Mouse (Mus musculus): Measurements from ENCODE around the gene Slc16a5. TPM values are rescaled to one million over a fixed set of nuclear protein-coding genes. Genes with fewer than 3 reads are reported as not detected.
A peak's percentile ranks its signal among the peaks of the same experiment; 100 is the strongest.

The Slc16a5 gene
- polyA plus RNA-seq, 1 experiment from 2014 or later: 0.13 TPM

GRCm38 (mm10) chr11:115441417-115441816 is 20.9 kb upstream of the Slc16a5 start:
- no peak overlapping the region for H3K4me3 ChIP-seq (ENCODE audit: low read depth, low read length)
- no peaks in the 10 kb centered on the region for H3K9me3 ChIP-seq (ENCODE audit: low read length)
- ATAC-seq (peak; percentile 46), DNase-seq (ENCODE audit: low spot score) (no peak)
- no peaks in the 10 kb centered on the region for H3K27me3 ChIP-seq (replicated peaks; ENCODE audit: insufficient read depth, low read length)
- H3K4me2 ChIP-seq (replicated peaks; ENCODE audit: low read depth, low read length): no peak overlapping the region
- H3K27ac ChIP-seq (ENCODE audit: low read length): no peak overlapping the region
- 48% methylated on average over 15 of the region's 15 CpGs for WGBS
- TF ChIP-seq CTCF (IDR thresholded peaks at IDR 0.05) (no peak), EP300 (IDR thresholded peaks at IDR 0.05) (no peak)
- H3K36me3 ChIP-seq (ENCODE audit: insufficient read depth, low read length): no peaks in the 10 kb centered on the region
- no peak overlapping the region for H3K9ac ChIP-seq (replicated peaks; ENCODE audit: low read depth)
- H3K4me1 ChIP-seq (ENCODE audit: insufficient read depth, low read depth, low read length): no peaks in the 10 kb centered on the region

GRCm38 (mm10) chr11:115446906-115447305 is 15.4 kb upstream of the Slc16a5 start:
- no peaks in the 10 kb centered on the region for H3K9me3 ChIP-seq (ENCODE audit: low read length)
- no peak for TF ChIP-seq EP300 (IDR thresholded peaks at IDR 0.05)
- no peak for TF ChIP-seq CTCF (IDR thresholded peaks at IDR 0.05)
- H3K4me3 ChIP-seq (ENCODE audit: low read depth, low read length): no peak overlapping the region
- no peak overlapping the region for H3K9ac ChIP-seq (replicated peaks; ENCODE audit: low read depth)
- no peaks in the 10 kb centered on the region for H3K36me3 ChIP-seq (ENCODE audit: insufficient read depth, low read length)
- no peak overlapping the region for H3K4me2 ChIP-seq (replicated peaks; ENCODE audit: low read depth, low read length)
- H3K4me1 ChIP-seq (ENCODE audit: insufficient read depth, low read depth, low read length): 0 out of 2 replicates have a peak, but pooled peaks cover 4% of the 10 kb centered on the region
- ATAC-seq (no peak), DNase-seq (ENCODE audit: low spot score) (no peak)
- 19% methylated on average over 3 of the region's 3 CpGs for WGBS
- H3K27me3 ChIP-seq (replicated peaks; ENCODE audit: insufficient read depth, low read length): no peaks in the 10 kb centered on the region
- H3K27ac ChIP-seq (ENCODE audit: low read length): no peak overlapping the region

- Histone ChIP-seq H3K4me1 (ENCODE audit: insufficient read depth, low read depth, low read length) (0 out of 2 replicates have a peak, but pooled peaks cover 4% of the 10 kb centered on the region), H3K27ac (ENCODE audit: low read length) (no peak overlapping the region), H3K4me2 (replicated peaks; ENCODE audit: low read depth, low read length) (no peak overlapping the region), H3K27me3 (replicated peaks; ENCODE audit: insufficient read depth, low read length) (no peaks in the 10 kb centered on the region), H3K9ac (replicated peaks; ENCODE audit: low read depth) (no peak overlapping the region), H3K36me3 (ENCODE audit: insufficient read depth, low read length) (no peaks in the 10 kb centered on the region), H3K4me3 (ENCODE audit: low read depth, low read length) (no peak overlapping the region), H3K9me3 (ENCODE audit: low read length) (no peaks in the 10 kb centered on the region)
- ATAC-seq: no peak
- no peak for DNase-seq (ENCODE audit: low spot score)
- WGBS: 83% methylated on average over 11 of the region's 11 CpGs
- TF ChIP-seq EP300 (IDR thresholded peaks at IDR 0.05): no peak
These were observed 14.9 kb upstream of the Slc16a5 start for GRCm38 (mm10) chr11:115447321-115447885.

GRCm38 (mm10) chr11:115448075-115448474 is 14.2 kb upstream of the Slc16a5 start:
- no peak overlapping the region for H3K9ac ChIP-seq (replicated peaks; ENCODE audit: low read depth)
- no peaks in the 10 kb centered on the region for H3K36me3 ChIP-seq (ENCODE audit: insufficient read depth, low read length)
- no peak overlapping the region for H3K27ac ChIP-seq (ENCODE audit: low read length)
- TF ChIP-seq CTCF (IDR thresholded peaks at IDR 0.05) (no peak), EP300 (IDR thresholded peaks at IDR 0.05) (no peak)
- H3K27me3 ChIP-seq (replicated peaks; ENCODE audit: insufficient read depth, low read length): no peaks in the 10 kb centered on the region
- H3K4me3 ChIP-seq (ENCODE audit: low read depth, low read length): no peak overlapping the region
- no peaks in the 10 kb centered on the region for H3K9me3 ChIP-seq (ENCODE audit: low read length)
- 86% methylated on average over 16 of the region's 16 CpGs for WGBS
- ATAC-seq (no peak), DNase-seq (ENCODE audit: low spot score) (no peak)
- H3K4me1 ChIP-seq (ENCODE audit: insufficient read depth, low read depth, low read length): 0 out of 2 replicates have a peak, but pooled peaks cover 4% of the 10 kb centered on the region
- H3K4me2 ChIP-seq (replicated peaks; ENCODE audit: low read depth, low read length): no peak overlapping the region

- 57% methylated on average over 7 of the region's 7 CpGs for WGBS
- Histone ChIP-seq H3K9me3 (ENCODE audit: low read length) (no peaks in the 10 kb centered on the region), H3K27me3 (replicated peaks; ENCODE audit: insufficient read depth, low read length) (no peaks in the 10 kb centered on the region), H3K4me1 (ENCODE audit: insufficient read depth, low read depth, low read length) (0 out of 2 replicates have a peak, but pooled peaks cover 4% of the 10 kb centered on the region), H3K4me2 (replicated peaks; ENCODE audit: low read depth, low read length) (no peak overlapping the region), H3K4me3 (ENCODE audit: low read depth, low read length) (no peak overlapping the region), H3K9ac (replicated peaks; ENCODE audit: low read depth) (no peak overlapping the region), H3K36me3 (ENCODE audit: insufficient read depth, low read length) (no peaks in the 10 kb centered on the region), H3K27ac (ENCODE audit: low read length) (no peak overlapping the region)
- ATAC-seq: no peak
- DNase-seq (ENCODE audit: low spot score): no peak
- no peak for TF ChIP-seq EP300 (IDR thresholded peaks at IDR 0.05)
- no peak for TF ChIP-seq CTCF (IDR thresholded peaks at IDR 0.05)
These were observed 13.3 kb upstream of the Slc16a5 start for GRCm38 (mm10) chr11:115448998-115449397.

- Histone ChIP-seq H3K4me1 (ENCODE audit: insufficient read depth, low read depth, low read length) (0 out of 2 replicates have a peak, but pooled peaks cover 4% of the 10 kb centered on the region), H3K27ac (ENCODE audit: low read length) (no peak overlapping the region), H3K27me3 (replicated peaks; ENCODE audit: insufficient read depth, low read length) (no peaks in the 10 kb centered on the region), H3K9me3 (ENCODE audit: low read length) (no peaks in the 10 kb centered on the region), H3K36me3 (ENCODE audit: insufficient read depth, low read length) (no peaks in the 10 kb centered on the region), H3K4me2 (replicated peaks; ENCODE audit: low read depth, low read length) (no peak overlapping the region), H3K4me3 (ENCODE audit: low read depth, low read length) (no peak overlapping the region), H3K9ac (replicated peaks; ENCODE audit: low read depth) (no peak overlapping the region)
- ATAC-seq (no peak), DNase-seq (ENCODE audit: low spot score) (no peak)
- WGBS: 84% methylated on average over 7 of the region's 7 CpGs
- TF ChIP-seq EP300 (IDR thresholded peaks at IDR 0.05) (no peak), CTCF (IDR thresholded peaks at IDR 0.05) (no peak)
These were observed 12.1 kb upstream of the Slc16a5 start for GRCm38 (mm10) chr11:115450176-115450575.
